Mouse (Mus musculus) thymus, adult 2 months (tissue): ENCODE measurements around the gene Cyth2.

Source experiments
- CTCF ChIP-seq: fragments of 200-500 bp; IDR thresholded peaks from 2 replicates; pipeline ENCODE4 v1.5.1; 2012; ENCODE audit warnings: mild to moderate bottlenecking, control low read depth, low read length, moderate library complexity, borderline replicate concordance; ENCODE audit not compliant: control insufficient read depth, poor library complexity, insufficient read depth; ENCODE audit errors: extremely low read depth
- POLR2A ChIP-seq: fragments of 200-500 bp; IDR thresholded peaks from 2 replicates; pipeline ENCODE4 v1.6.1; 2012; ENCODE audit warnings: mild to moderate bottlenecking, low read length, control low read depth, moderate library complexity; ENCODE audit not compliant: control insufficient read depth, poor library complexity, insufficient read depth; ENCODE audit errors: extremely low read depth

- TF ChIP-seq CTCF = no peak
- TF ChIP-seq POLR2A = no peak
These were observed 5.9 kb downstream of the Cyth2 start for GRCm38 (mm10) chr7:45808471-45808870.
